Mouse (Mus musculus) liver, embryonic 14.5 days (tissue): ENCODE data around the gene Arl6ip1.

ENCODE experiments used
- CTCF ChIP-seq: IDR thresholded peaks from 2 replicates; pipeline ENCODE4 v1.5.1; 2016; ENCODE audit warnings: antibody characterized with exemption, low read depth, control low read depth
- EP300 ChIP-seq: IDR thresholded peaks from 2 replicates; pipeline ENCODE4 v1.6.1; 2016; ENCODE audit warnings: antibody characterized with exemption, low read depth

DNA sequence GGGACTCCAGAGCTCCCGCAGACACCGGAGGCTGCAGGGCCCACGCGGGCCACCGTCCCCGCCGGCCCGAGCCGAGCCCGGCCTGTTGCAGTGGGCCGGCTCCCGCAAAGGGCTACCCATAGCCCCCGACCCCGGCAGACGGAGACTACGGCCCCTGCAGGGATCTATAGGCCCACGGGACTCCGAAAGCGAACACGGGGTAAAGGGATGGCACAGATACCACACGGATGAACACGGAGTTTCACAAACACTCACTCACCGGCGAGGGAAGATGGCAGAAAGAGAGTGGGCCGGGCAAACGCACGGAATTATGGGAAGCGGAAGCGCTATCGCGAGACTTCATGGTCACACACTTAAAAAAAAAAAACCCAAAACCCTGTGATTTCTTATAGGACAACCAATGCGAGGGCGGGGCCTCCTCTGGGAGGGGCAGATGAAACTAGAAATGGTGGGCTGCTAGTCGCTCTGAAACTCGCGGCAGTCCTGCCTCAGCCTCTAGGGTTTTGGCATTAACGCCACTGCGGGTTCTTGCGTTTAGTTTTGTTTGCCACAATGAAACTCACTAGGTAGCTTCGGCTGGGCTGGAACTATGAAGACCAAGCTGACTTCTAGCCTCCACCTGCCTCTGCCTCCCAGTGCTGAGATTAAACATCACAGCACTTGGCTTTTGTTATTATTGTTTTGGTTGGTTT is 13.4 kb downstream of the Arl6ip1 start, which contains the start of gene Rps15a:
- TF ChIP-seq CTCF (no peak), EP300 (peak; percentile 72)
